Mouse (Mus musculus) lung, postnatal 14 days (tissue): ENCODE data around the gene Liph.
"Not testable (repeated sequence)": the region's sequence is repeated elsewhere in the genome, so short reads cannot be mapped to it uniquely, and the experiment has no call there.

Experiments used
- DNase-seq: peaks from one replicate; pipeline ENCODE4 v3.0.0; 2021

The Liph gene

GRCm38 (mm10) chr16:21995304-21995703 is at the start of gene Liph:
TSS of gene Liph (minus strand) at chr16:21995663.
- peak; percentile 34 for DNase-seq

- no peak for DNase-seq
Observed at GRCm38 (mm10) chr16:22043830-22044229, 48.4 kb upstream of the Liph start.

GRCm38 (mm10) chr16:22039978-22040377 is 44.5 kb upstream of the Liph start:
- DNase-seq: no peak

- no peak for DNase-seq
Observed at GRCm38 (mm10) chr16:22038554-22038953, 43.1 kb upstream of the Liph start.

GRCm38 (mm10) chr16:22027474-22027873 is 32.0 kb upstream of the Liph start:
- no peak for DNase-seq

- peak; percentile 31 for DNase-seq
Observed at GRCm38 (mm10) chr16:22022122-22022521, 26.7 kb upstream of the Liph start.

- DNase-seq: no peak
Observed at GRCm38 (mm10) chr16:22015569-22015968, 20.1 kb upstream of the Liph start.

GRCm38 (mm10) chr16:22009596-22009995 is 14.1 kb upstream of the Liph start:
- DNase-seq: no peak

GRCm38 (mm10) chr16:22009099-22009584 is 13.7 kb upstream of the Liph start, which contains the start of gene Senp2:
TSS of gene Senp2 (plus strand) at chr16:22009484.
- peak; percentile 100 for DNase-seq

- DNase-seq: no peak
Observed at GRCm38 (mm10) chr16:22001606-22002005, 6.1 kb upstream of the Liph start.

- no peak for DNase-seq
Observed at GRCm38 (mm10) chr16:22001172-22001571, 5.7 kb upstream of the Liph start.

GRCm38 (mm10) chr16:21999941-22000690 is 4.7 kb upstream of the Liph start:
- DNase-seq: no peak

- peak; percentile 16 for DNase-seq
Observed at GRCm38 (mm10) chr16:21998061-21998460, 2.6 kb upstream of the Liph start.

GRCm38 (mm10) chr16:21996881-21997641 is 1.6 kb upstream of the Liph start:
- peak; percentile 46 for DNase-seq

GRCm38 (mm10) chr16:21996402-21996801 is 939 bp upstream of the Liph start:
- DNase-seq: no peak

- DNase-seq: no peak
Observed at GRCm38 (mm10) chr16:21991774-21992173, 3.7 kb downstream of the Liph start.

GRCm38 (mm10) chr16:21990893-21991292 is 4.6 kb downstream of the Liph start:
- DNase-seq: not testable (repeated sequence)

- DNase-seq: no peak
Observed at GRCm38 (mm10) chr16:21987956-21988355, 7.5 kb downstream of the Liph start.

- DNase-seq: no peak
Observed at GRCm38 (mm10) chr16:21986191-21986590, 9.3 kb downstream of the Liph start.

- DNase-seq: no peak
Observed at GRCm38 (mm10) chr16:21984091-21984490, 11.4 kb downstream of the Liph start.

GRCm38 (mm10) chr16:21983581-21983980 is 11.9 kb downstream of the Liph start:
- DNase-seq: no peak

GRCm38 (mm10) chr16:21983146-21983545 is 12.3 kb downstream of the Liph start:
- no peak for DNase-seq

GRCm38 (mm10) chr16:21977347-21977746 is 18.1 kb downstream of the Liph start:
- DNase-seq: no peak

GRCm38 (mm10) chr16:21976203-21976602 is 19.3 kb downstream of the Liph start:
- no peak for DNase-seq
